Mouse (Mus musculus) bone marrow, adult 2 months (tissue): ENCODE results near the gene Ap2a2. TPM values are rescaled to one million over a fixed set of nuclear protein-coding genes. Genes with fewer than 3 reads are reported as not detected.

Experiments used
- H3K27ac ChIP-seq: fragments of 200-500 bp; 2 replicates; pipeline ENCODE4 v1.5.1; 2012; ENCODE audit warnings: low read depth, mild to moderate bottlenecking, control low read depth, inconsistent platforms, low read length; ENCODE audit not compliant: control insufficient read depth, poor library complexity, insufficient read depth
- H3K4me1 ChIP-seq: fragments of 200-500 bp; 2 replicates; pipeline ENCODE4 v1.6.1; 2011; ENCODE audit warnings: low read length; ENCODE audit not compliant: control insufficient read depth, insufficient read depth
- H3K4me3 ChIP-seq: fragments of 200-500 bp; replicated peaks from 2 replicates; pipeline ENCODE3; 2011; ENCODE audit warnings: mild to moderate bottlenecking, low read depth, low read length, control low read depth; ENCODE audit not compliant: control insufficient read depth
- CTCF ChIP-seq: fragments of 200-500 bp; IDR thresholded peaks from 2 replicates; pipeline ENCODE4 v1.5.1; 2011; ENCODE audit warnings: low read length, control low read depth; ENCODE audit not compliant: control insufficient read depth, insufficient read depth
- POLR2A ChIP-seq: fragments of 200-500 bp; IDR thresholded peaks from 2 replicates; pipeline ENCODE4 v1.6.1; 2011; ENCODE audit warnings: low read depth, mild to moderate bottlenecking, control low read depth, low read length, borderline replicate concordance; ENCODE audit not compliant: control insufficient read depth
- WGBS: fragments of 180-500 bp; shearing (Covaris S2); methylation state at CpG from one replicate; pipeline ENCODE4 v1.1.7; 2018; 5-methylcytosine and 5-hydroxymethylcytosine counted together
- polyA plus RNA-seq: library from polyadenylated mRNA; stranded (reverse); fragments of >200 nt; gene quantifications from 2 replicates; pipeline ENCODE4 v1.2.4, GENCODE M21; 2011; ENCODE audit warnings: low replicate concordance; ENCODE audit not compliant: missing spikeins, insufficient read depth, insufficient read length

The Ap2a2 gene
- polyA plus RNA-seq, 1 experiment, result 59.9 TPM

GRCm38 (mm10) chr7:141590959-141591358, 29.0 kb downstream of the Ap2a2 start:
- 95% methylated on average over 8 of the region's 8 CpGs for WGBS
- Histone ChIP-seq H3K4me3 (no peak overlapping the region), H3K27ac (no peak overlapping the region), H3K4me1 (no peaks in the 10 kb centered on the region; the same call in 1 of the 2 replicates)
- no peak for TF ChIP-seq CTCF
- no peak for TF ChIP-seq POLR2A

GRCm38 (mm10) chr7:141592096-141592495, 30.1 kb downstream of the Ap2a2 start:
- H3K4me1 ChIP-seq, result no peaks in the 10 kb centered on the region
- TF ChIP-seq CTCF (no peak), POLR2A (no peak)
- no peak overlapping the region for H3K27ac ChIP-seq
- WGBS, result 91% methylated on average over 1 of the region's 1 CpGs
- H3K4me3 ChIP-seq, result no peak overlapping the region

DNA sequence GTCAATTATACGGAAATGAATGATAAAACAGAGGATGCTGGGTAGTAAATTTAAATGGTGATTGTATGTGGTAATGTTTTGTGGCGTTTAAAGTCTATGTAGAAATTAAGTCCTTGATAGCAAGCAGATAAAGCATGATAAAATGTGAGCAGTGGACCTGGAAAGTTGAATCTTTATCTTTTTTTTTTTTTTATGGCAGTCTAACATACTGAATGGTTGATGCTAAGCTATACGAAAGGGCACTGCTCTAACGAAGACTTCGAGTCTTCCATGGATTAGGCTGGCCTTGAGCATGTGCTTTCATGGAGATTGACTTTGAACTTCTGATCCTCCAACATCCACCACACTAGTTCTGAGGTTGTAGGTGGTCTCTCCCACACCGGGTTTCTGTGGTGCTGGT, 31.1 kb downstream of the Ap2a2 start:
- TF ChIP-seq CTCF (no peak), POLR2A (no peak)
- H3K27ac ChIP-seq, result no peak overlapping the region
- no peaks in the 10 kb centered on the region for H3K4me1 ChIP-seq
- H3K4me3 ChIP-seq, result no peak overlapping the region
- 92% methylated on average over 6 of the region's 6 CpGs for WGBS

- Histone ChIP-seq H3K27ac (no peak overlapping the region), H3K4me1 (peaks cover 1% of the 10 kb centered on the region; the same call in 1 of the 2 replicates), H3K4me3 (no peak overlapping the region)
- 86% methylated on average over 1 of the region's 1 CpGs for WGBS
- TF ChIP-seq CTCF (no peak), POLR2A (no peak)
Measured at GRCm38 (mm10) chr7:141596971-141597370, 35.0 kb downstream of the Ap2a2 start.

DNA sequence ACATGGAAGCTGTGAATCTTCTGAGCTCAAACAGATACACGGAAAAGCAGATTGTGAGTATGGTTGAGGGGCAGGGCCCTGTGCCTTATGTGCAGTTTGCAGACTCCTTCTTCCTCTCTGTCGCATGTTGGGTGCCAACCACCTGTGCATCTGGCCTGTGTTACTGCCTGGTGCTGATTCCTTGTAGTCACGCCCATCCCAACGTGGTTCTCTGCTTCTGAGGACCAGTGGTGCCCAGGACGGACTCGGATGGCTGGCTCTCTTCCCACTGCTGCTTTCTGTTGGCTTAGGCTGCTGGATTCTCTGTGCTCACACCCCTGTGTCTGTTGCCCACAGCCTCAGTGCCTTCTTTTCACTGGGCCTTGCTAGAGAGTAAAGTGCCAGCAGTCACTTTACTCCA, 35.6 kb downstream of the Ap2a2 start:
- Histone ChIP-seq H3K27ac (no peak overlapping the region), H3K4me1 (peaks cover 1% of the 10 kb centered on the region; the same call in 1 of the 2 replicates), H3K4me3 (no peak overlapping the region)
- TF ChIP-seq CTCF (no peak), POLR2A (no peak)
- WGBS, result 95% methylated on average over 6 of the region's 6 CpGs

DNA sequence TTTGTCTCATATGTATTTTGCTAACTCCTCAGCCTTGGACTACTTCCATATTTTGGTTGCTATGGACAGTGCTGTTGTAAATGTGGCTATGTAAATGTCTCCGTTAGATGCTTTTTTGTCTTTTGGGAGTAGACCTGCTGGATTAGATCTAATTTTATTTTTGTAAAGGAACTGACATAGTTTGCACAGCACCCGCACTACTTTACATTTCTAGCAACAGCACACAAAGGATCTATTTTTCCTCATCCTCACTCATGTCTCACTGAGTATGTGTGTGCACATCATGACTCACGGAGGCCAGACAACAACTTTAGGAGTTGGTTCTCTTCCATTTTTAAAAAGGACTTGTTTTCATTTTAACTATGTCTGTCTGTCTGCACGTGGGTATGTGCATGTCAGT, 45.7 kb downstream of the Ap2a2 start:
- WGBS, result 93% methylated on average over 4 of the region's 4 CpGs
- Histone ChIP-seq H3K4me3 (no peak overlapping the region), H3K27ac (no peak overlapping the region), H3K4me1 (no peaks in the 10 kb centered on the region)
- TF ChIP-seq POLR2A, result no peak
- TF ChIP-seq CTCF, result no peak

GRCm38 (mm10) chr7:141609719-141610514, 47.9 kb downstream of the Ap2a2 start:
- 92% methylated on average over 11 of the region's 11 CpGs for WGBS
- Histone ChIP-seq H3K27ac (no peak overlapping the region), H3K4me1 (no peaks in the 10 kb centered on the region; the same call in 1 of the 2 replicates), H3K4me3 (no peak overlapping the region)
- no peak for TF ChIP-seq POLR2A
- no peak for TF ChIP-seq CTCF

DNA sequence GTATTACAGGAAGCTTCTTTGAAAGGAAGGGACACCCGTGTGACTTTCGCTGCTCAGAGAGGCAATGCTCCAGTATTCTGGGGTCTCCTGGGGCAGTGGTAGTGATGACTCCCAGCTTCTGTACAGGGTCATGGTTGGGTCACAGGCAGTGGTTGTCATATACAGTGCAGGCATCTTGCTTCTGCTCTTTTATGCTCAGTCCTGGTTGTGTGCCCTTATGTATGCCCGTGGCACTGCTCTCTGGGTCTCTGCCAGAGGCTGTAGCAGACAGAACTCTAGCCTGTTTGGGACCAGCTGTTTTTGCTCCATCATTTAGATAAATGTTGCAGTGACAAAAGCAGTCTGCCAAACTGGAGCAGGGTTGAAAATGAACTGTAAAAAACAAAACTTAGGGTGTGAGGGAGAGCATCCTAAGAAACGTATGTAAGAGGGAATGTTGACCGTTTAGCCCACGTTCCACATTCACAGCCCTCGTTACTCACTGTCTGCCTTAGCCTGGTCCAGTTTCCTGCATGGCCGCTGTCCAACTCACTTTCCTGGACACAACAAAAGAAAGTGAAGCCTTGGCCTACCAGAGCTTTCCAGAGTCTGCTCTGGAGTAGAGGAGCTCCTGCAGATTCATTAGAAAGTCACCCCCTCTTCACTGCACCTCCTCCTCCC, 49.9 kb downstream of the Ap2a2 start:
- Histone ChIP-seq H3K27ac (no peak overlapping the region), H3K4me3 (no peak overlapping the region), H3K4me1 (peaks cover 1% of the 10 kb centered on the region; the same call in 1 of the 2 replicates)
- TF ChIP-seq CTCF (no peak), POLR2A (no peak)
- WGBS, result 88% methylated on average over 8 of the region's 8 CpGs
